ENCODE assay signal across 8 mouse cellular contexts in genomic region chr11:55428186-55429012, GRCm38 (mm10). TPM values are rescaled to one million over a fixed set of nuclear protein-coding genes. Genes with fewer than 3 reads are reported as not detected.
DNase-seq lines count a peak whose midpoint lies in the region; ATAC-seq and TF ChIP-seq lines count a peak whose summit lies in the region.

No protein-coding gene starts in this region.

- peaks cover 23% of the 10 kb centered on the region for H3K4me1 ChIP-seq in hindbrain, embryonic 15.5 days (replicated peaks)
- H3K4me1 ChIP-seq in liver, embryonic 12.5 days: no peaks in the 10 kb centered on the region; the same call in 1 of the 2 replicates
- H3K4me1 ChIP-seq in neural tube, embryonic 13.5 days (replicated peaks): peaks cover 31% of the 10 kb centered on the region

- no peaks in the 10 kb centered on the region for H3K9me3 ChIP-seq in hindbrain, embryonic 15.5 days
- no peaks in the 10 kb centered on the region for H3K9me3 ChIP-seq in liver, embryonic 12.5 days (replicated peaks)
- H3K9me3 ChIP-seq in neural tube, embryonic 13.5 days: no peaks in the 10 kb centered on the region

- peak; percentile 100 for DNase-seq in NIH3T3 (ENCODE audit: low read depth)
- DNase-seq in cerebellum, adult 9-11 months: peak; percentile 71
- peak; percentile 94 for DNase-seq in gastrocnemius, adult 2 months
- no peak for DNase-seq in thymus, postnatal 36 days

- intact Hi-C loops in gastrocnemius, adult 2 months (cut with DNase I): loop anchor here (5.0 kb wide), 1 partner anchor 36 kb away; no protein-coding TSS in a partner anchor

- H3K9ac ChIP-seq in hindbrain, embryonic 15.5 days: no peak overlapping the region
- H3K9ac ChIP-seq in liver, embryonic 12.5 days: no peak overlapping the region
- peak overlapping the region; percentile 41; the same call in 1 of the 2 replicates for H3K9ac ChIP-seq in neural tube, embryonic 13.5 days

- peak; percentile 75 for ATAC-seq in hindbrain, embryonic 15.5 days (ENCODE audit: low FRiP score, low read depth)
- peak; percentile 66 for ATAC-seq in liver, embryonic 12.5 days
- peak; percentile 72 for ATAC-seq in neural tube, embryonic 13.5 days (ENCODE audit: low read depth)
- ATAC-seq in activated CD4-positive, CD25-positive, alpha-beta regulatory T cell, adult 4 months: no peak

- H3K27ac ChIP-seq in gastrocnemius, adult 2 months: peak overlapping the region; percentile 88
- H3K27ac ChIP-seq in hindbrain, embryonic 15.5 days (replicated peaks): peak overlapping the region; percentile 66
- peak overlapping the region; percentile 80 for H3K27ac ChIP-seq in liver, embryonic 12.5 days
- H3K27ac ChIP-seq in neural tube, embryonic 13.5 days (replicated peaks): peak overlapping the region; percentile 80

- no peak for TF ChIP-seq CTCF in gastrocnemius, adult 2 months (IDR thresholded peaks at IDR 0.05)

- no peaks in the 10 kb centered on the region for H3K27me3 ChIP-seq in hindbrain, embryonic 15.5 days
- H3K27me3 ChIP-seq in liver, embryonic 12.5 days (replicated peaks): 0 out of 2 replicates have a peak, but pooled peaks cover 3% of the 10 kb centered on the region
- no peaks in the 10 kb centered on the region for H3K27me3 ChIP-seq in neural tube, embryonic 13.5 days

- peak overlapping the region; percentile 15; the same call in 1 of the 2 replicates for H3K4me3 ChIP-seq in gastrocnemius, adult 2 months
- H3K4me3 ChIP-seq in hindbrain, embryonic 15.5 days: no peak overlapping the region
- H3K4me3 ChIP-seq in liver, embryonic 12.5 days: no peak overlapping the region
- H3K4me3 ChIP-seq in neural tube, embryonic 13.5 days: no peak overlapping the region

- whole genome bisulfite sequencing in hindbrain, embryonic 15.5 days: 27% methylated on average over 16 of the region's 16 CpGs
- WGBS in liver, embryonic 12.5 days (ENCODE audit: insufficient replicate concordance): 40% methylated on average over 16 of the region's 16 CpGs
- 35% methylated on average over 16 of the region's 16 CpGs for WGBS in neural tube, embryonic 13.5 days

- no peaks in the 10 kb centered on the region for H3K36me3 ChIP-seq in hindbrain, embryonic 15.5 days
- H3K36me3 ChIP-seq in liver, embryonic 12.5 days: no peaks in the 10 kb centered on the region
- no peaks in the 10 kb centered on the region for H3K36me3 ChIP-seq in neural tube, embryonic 13.5 days

- no peak overlapping the region for H3K4me2 ChIP-seq in hindbrain, embryonic 15.5 days
- H3K4me2 ChIP-seq in liver, embryonic 12.5 days: no peak overlapping the region
- H3K4me2 ChIP-seq in neural tube, embryonic 13.5 days: peak overlapping the region; percentile 11; the same call in 1 of the 2 replicates

RNA-seq across cellular contexts. Expression of gene Sparc, which starts 5.4 kb away (rescaled TPM):
- total RNA-seq in gastrocnemius, adult 2 months (2021): 100 to 1,000 TPM; 276 to 473 TPM
- polyA plus RNA-seq in hindbrain, embryonic 15.5 days (2015; fragmentation: Nextera tagmentation; extraction: Ambion mirVana): 578 and 599 TPM in 2 replicates
- polyA plus RNA-seq in liver, embryonic 12.5 days (2016; fragmentation: Nextera tagmentation; extraction: Ambion mirVana): 167 and 173 TPM in 2 replicates
- 730 and 747 TPM in 2 replicates for polyA plus RNA-seq in neural tube, embryonic 13.5 days (2015; fragmentation: Nextera tagmentation; extraction: Ambion mirVana)
- not detected for polyA plus RNA-seq in activated CD4-positive, CD25-positive, alpha-beta regulatory T cell, adult 4 months (2017; shearing (Covaris generic))

RNA-seq across cellular contexts. Expression of gene Atox1, which starts 32.6 kb away (rescaled TPM):
- total RNA-seq in gastrocnemius, adult 2 months (2021): 10 to 100 TPM; 41.3 to 45.4 TPM
- 275 and 278 TPM in 2 replicates for polyA plus RNA-seq in hindbrain, embryonic 15.5 days (2015; fragmentation: Nextera tagmentation; extraction: Ambion mirVana)
- 203 and 210 TPM in 2 replicates for polyA plus RNA-seq in liver, embryonic 12.5 days (2016; fragmentation: Nextera tagmentation; extraction: Ambion mirVana)
- 281 and 343 TPM in 2 replicates for polyA plus RNA-seq in neural tube, embryonic 13.5 days (2015; fragmentation: Nextera tagmentation; extraction: Ambion mirVana)
- 100 to 1,000 TPM; 224 to 229 TPM for polyA plus RNA-seq in activated CD4-positive, CD25-positive, alpha-beta regulatory T cell, adult 4 months (2017; shearing (Covaris generic))

RNA-seq across cellular contexts. Expression of gene G3bp1, which starts 41.1 kb away (rescaled TPM):
- total RNA-seq in gastrocnemius, adult 2 months (2021): 10 to 100 TPM; 52.5 to 55.5 TPM
- polyA plus RNA-seq in hindbrain, embryonic 15.5 days (2015; fragmentation: Nextera tagmentation; extraction: Ambion mirVana): 100 TPM in 2 replicates
- 136 TPM in 2 replicates for polyA plus RNA-seq in liver, embryonic 12.5 days (2016; fragmentation: Nextera tagmentation; extraction: Ambion mirVana)
- polyA plus RNA-seq in neural tube, embryonic 13.5 days (2015; fragmentation: Nextera tagmentation; extraction: Ambion mirVana): 111 and 119 TPM in 2 replicates
- 10 to 100 TPM; 62.4 to 65.3 TPM for polyA plus RNA-seq in activated CD4-positive, CD25-positive, alpha-beta regulatory T cell, adult 4 months (2017; shearing (Covaris generic))

Comparison
In these comparisons a context has a peak if more than half of its experiments do, and no peak if none do; other contexts are left out.
1. DNase-seq: peak in NIH3T3 (single experiment), cerebellum, adult 9-11 months (single experiment) and gastrocnemius, adult 2 months (single experiment); none in thymus, postnatal 36 days (0 of 2).
2. RNA of gene Sparc, which starts 5.4 kb away (polyA plus RNA-seq): 730 to 747 TPM in neural tube, embryonic 13.5 days, 578 to 599 TPM in hindbrain, embryonic 15.5 days and 167 to 173 TPM in liver, embryonic 12.5 days; not detected in activated CD4-positive, CD25-positive, alpha-beta regulatory T cell, adult 4 months; every median in the first group is over 100 times any median in the second.
3. Peak in every context shown above with its lines, with median percentiles within 50 percentile points of each other: H3K27ac ChIP-seq.